Mouse (Mus musculus): ENCODE measurements at regions not wholly inside any gene's neighbourhood (a gene's known extent, or its start where the extent isn't known, plus 50 kb on each side); places are given as distances from the start of the nearest gene placed in this dataset.

GRCm38 (mm10) chr11:33061570-33061969 lies 85.6 kb downstream of the Fgf18 start:
- no peak for DNase-seq

DNA sequence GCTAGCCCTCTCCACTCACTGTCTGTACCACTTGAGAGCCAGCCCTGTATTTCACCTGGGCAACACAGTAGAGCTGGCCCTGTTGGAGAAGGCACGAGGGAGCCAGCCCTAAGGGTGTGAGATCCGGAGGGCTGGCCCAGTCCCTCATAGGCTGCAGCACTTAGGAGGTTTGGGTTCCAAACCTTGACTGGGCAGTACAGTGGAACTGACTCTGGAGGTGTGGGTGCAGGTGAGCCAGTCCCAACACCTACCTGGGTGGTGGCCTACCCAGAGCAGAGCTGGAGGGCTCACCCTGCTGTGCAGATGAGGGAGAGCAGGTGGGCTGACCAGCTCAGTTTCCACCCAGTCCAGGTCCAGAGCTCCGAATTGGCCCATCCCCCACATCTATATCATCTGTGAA lies 86.8 kb downstream of the Fgf18 start:
- DNase-seq: no peak

DNA sequence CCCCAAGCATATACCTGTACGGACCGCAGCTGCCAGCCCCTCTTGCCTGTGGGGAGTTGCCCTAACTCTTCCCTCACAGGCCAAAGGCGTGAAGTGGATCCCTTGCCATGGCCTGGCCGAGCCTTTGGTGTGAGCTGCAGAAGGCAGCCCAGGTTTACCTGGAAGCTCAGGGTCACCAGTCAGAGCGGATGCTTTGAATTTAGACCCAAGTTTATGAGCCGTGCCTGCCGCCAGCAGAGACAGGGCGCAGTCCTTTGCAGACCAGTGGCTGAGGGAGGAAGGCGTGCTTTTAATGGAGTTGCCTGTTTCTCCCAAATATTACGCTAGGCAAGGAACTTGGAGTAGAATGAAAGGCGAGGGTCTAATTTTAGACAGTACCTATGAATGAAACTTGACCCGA lies 97.0 kb downstream of the Fgf18 start:
- DNase-seq: no peak

DNA sequence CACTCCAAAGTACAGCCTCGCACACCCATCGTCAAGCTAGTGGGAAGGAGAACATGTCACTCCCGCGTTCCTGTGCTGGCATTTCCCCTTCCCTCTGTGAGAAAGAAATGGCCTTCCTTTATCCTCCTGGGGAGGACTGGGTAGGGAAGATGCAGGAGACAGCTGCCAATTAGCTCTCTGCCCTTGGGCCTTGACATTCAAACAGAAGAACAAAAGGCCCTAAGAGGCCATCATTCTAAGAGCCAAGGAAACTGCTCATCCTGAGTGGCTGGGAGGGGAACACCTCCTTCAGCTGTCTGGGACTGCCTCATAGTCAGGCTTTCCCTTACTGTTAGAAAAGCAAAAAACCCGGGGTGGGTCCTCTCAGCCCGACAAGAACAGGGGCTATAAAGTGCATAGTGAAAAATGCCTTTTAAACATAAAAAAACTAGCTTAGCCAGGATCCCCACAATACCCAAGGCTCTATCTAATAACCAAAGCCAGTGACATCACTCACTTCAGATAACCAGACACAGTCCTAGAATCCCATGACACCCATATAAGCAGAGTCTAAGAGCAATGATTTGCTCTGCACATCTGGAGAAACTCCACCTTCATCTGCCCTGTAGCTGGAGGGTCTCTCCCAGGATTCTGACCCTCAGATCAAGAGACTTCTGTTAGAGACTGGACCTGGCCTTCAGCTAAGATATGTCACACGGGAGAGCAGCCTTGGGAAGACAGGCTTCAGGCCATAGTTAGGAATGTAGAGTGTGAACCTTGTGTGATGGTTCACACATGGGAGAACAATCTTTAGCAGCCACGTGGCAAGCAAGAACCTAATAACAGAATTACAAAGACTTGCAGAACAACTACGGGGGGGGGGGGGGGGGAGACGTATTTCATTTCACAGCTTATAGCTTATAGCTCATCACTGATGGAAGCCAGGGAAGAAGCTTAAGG lies 107.1 kb downstream of the Fgf18 start:
- no peak for DNase-seq

GRCm38 (mm10) chr11:33036367-33036766 lies 110.8 kb downstream of the Fgf18 start:
- DNase-seq: no peak

GRCm38 (mm10) chr11:33028920-33029319 lies 118.3 kb downstream of the Fgf18 start:
- DNase-seq: no peak

- DNase-seq: no peak
Observed at GRCm38 (mm10) chr11:33027121-33027520, 120.1 kb downstream of the Fgf18 start.

GRCm38 (mm10) chr11:33013229-33014185 lies 133.7 kb downstream of the Fgf18 start:
- no peak for DNase-seq

- no peak for DNase-seq
Observed at GRCm38 (mm10) chr11:33012384-33013160, 134.6 kb downstream of the Fgf18 start.

DNA sequence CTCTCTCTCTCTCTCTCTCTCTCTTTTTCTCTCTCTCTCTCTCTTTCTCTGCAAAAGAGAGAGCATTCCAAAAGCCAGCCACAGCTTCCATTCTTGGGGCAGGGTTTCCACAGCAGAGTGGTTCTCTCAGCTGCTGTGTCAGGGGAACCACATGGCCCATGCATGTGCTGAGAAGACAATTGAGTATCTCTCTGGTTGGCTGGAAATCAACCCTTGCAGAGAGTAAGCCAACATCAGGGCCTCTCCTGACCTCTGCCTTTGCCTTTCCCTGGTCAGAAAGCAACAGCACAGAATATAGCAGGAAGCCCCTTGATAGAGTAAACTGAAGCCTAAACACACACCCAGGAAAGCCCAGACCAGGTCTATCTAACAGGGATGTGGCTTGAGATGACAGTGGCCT lies 138.6 kb downstream of the Fgf18 start:
- no peak for DNase-seq

GRCm38 (mm10) chr11:33007826-33008530 lies 139.2 kb downstream of the Fgf18 start:
- DNase-seq: no peak

- DNase-seq: no peak
Observed at GRCm38 (mm10) chr11:33007366-33007765, 139.8 kb downstream of the Fgf18 start.

DNA sequence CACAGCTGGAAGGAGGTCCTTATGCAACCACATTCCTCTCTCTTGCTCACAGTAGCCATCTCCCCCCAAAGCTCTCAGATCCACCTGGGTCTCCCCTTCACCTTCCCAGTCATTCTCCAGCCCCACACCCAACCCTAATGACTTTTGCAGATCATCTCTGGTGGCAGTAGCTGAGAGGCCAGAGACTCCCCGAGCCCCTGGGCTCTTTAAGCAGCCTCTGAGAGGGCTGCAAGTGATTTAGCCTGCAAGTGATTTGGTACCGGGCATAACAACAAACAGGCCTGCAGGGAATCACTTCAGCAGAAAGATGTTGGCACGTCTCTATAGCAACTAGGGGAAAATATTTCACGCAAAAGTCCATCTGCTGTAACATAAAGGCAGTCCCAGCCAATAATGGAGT lies 142.0 kb downstream of the Fgf18 start:
- DNase-seq: no peak

DNA sequence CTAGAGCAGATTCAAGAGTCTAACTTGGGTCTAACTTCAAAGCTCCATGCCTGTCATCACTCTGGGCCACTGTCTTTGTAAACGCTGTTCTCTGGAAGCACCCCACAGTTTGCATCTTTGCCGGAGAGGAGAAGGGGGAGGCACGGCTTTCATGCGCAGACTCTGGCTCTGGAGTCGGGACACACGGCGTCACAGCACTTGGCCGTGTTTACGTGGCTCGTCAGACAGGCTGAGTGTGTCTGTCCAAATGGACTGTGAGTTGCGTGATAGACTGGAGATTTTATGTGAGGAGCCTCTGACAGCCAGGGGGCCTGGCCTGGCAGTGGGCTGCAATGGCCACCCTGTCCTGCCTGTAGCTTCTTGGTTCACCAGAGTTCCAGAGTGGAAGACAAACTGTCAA lies 142.6 kb downstream of the Fgf18 start:
- DNase-seq: no peak

DNA sequence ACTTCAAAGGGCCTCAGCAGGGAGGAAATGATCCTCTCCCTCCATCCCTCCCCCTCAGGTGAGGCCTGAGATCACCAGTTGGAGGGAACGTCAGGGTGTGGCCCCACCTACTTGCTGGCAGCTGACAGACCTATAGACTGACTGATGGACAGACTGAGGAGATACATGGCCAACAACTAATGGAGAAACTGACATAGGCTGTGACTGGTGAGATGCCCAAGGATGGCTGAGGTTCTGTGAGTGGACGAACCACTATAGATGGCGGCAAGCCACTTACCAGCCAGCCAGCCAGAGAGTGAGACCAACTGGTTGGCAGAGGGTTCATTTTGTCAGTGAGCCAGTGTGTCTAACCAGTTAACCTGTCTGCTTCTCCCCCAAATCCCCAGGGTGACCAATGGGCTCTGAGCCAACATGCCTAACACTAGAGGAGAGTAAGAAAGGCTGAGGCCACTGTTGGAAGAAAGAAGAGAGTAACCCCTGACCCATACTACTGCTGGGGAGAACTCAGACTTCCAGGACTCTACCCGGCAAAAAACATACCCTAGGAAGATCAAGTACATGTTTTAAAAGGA lies 147.4 kb downstream of the Fgf18 start:
- DNase-seq: no peak

DNA sequence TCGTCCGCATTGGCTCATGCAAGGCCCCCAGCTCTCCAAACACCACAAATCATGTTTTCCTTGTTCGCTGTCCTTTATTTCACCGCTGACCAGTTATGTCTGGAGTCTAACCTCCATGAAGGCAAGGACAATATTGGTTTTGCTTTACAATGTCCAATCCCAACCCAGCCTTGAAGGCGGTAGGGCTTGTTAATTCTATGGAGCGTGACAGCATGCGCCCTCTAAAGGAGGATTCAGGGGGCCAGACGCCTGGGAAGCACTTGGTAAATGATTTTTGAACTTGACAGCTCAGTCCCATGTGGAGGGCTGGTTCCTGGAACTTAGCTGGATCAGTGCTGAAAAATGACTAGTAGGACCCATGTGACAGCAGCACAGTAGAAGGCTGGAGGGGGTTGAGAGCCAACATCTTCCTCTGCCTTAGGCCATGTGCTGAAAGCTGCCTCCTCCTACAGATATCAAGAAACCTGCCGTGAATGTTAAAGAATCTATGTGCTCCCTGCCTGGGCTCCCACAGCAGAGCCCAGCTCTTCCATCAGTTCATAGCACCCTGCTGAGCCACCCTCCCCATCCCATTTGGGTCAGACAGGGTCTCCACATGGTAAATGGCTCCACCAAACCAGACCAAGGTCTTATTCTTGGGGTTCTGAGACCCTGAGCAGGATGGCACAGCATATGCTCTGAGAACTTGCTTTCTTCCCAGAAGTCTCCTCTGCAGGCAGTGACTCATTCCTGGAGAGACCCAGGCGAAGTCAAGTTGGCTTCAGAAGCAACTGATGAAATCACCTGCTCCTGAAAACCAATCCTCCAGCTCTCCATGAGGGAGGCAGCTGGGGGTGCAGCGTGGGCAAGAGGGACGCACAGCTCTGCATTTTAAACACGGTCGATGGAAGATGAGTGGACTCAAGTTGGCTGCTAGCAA lies 148.3 kb downstream of the Fgf18 start:
- no peak for DNase-seq

GRCm38 (mm10) chr11:32994391-32994790 lies 152.8 kb downstream of the Fgf18 start:
- no peak for DNase-seq

- DNase-seq: no peak
Observed at GRCm38 (mm10) chr11:32993439-32993838, 153.8 kb downstream of the Fgf18 start.

GRCm38 (mm10) chr11:32991036-32991616 lies 156.1 kb downstream of the Fgf18 start:
- DNase-seq: no peak

GRCm38 (mm10) chr11:32990201-32990600 lies 157.0 kb downstream of the Fgf18 start:
- no peak for DNase-seq

Measured in adrenal gland, adult 8-10 months (tissue).